Mouse (Mus musculus): ENCODE data around the gene Nsd2.

Gene Nsd2

GRCm38 (mm10) chr5:33819876-33820732 lies at the start of gene Nsd2:
Gene Nsd2, plus strand, starts transcription at chr5:33820725.
- DNase-seq (ENCODE audit: low spot score): peak; percentile 90

GRCm38 (mm10) chr5:33777195-33777594 lies 43.3 kb upstream of the Nsd2 start:
- no peak for DNase-seq (ENCODE audit: low spot score)

- peak; percentile 4 for DNase-seq (ENCODE audit: low spot score)
Observed at GRCm38 (mm10) chr5:33781964-33782344, 38.6 kb upstream of the Nsd2 start.

- DNase-seq (ENCODE audit: low spot score): peak; percentile 94
Observed at GRCm38 (mm10) chr5:33782345-33782998, 38.1 kb upstream of the Nsd2 start, which contains the start of gene Letm1. Gene Letm1, minus strand, starts transcription at chr5:33782817.

GRCm38 (mm10) chr5:33782999-33783390 lies 37.5 kb upstream of the Nsd2 start:
- no peak for DNase-seq (ENCODE audit: low spot score)

- DNase-seq (ENCODE audit: low spot score): no peak
Observed at GRCm38 (mm10) chr5:33791912-33792643, 28.4 kb upstream of the Nsd2 start.

GRCm38 (mm10) chr5:33803337-33803736 lies 17.2 kb upstream of the Nsd2 start:
- DNase-seq (ENCODE audit: low spot score): no peak

- no peak for DNase-seq (ENCODE audit: low spot score)
Observed at GRCm38 (mm10) chr5:33811519-33811918, 9.0 kb upstream of the Nsd2 start.

- no peak for DNase-seq (ENCODE audit: low spot score)
Observed at GRCm38 (mm10) chr5:33816008-33816725, 4.4 kb upstream of the Nsd2 start.

- no peak for DNase-seq (ENCODE audit: low spot score)
Observed at GRCm38 (mm10) chr5:33818104-33818503, 2.4 kb upstream of the Nsd2 start.

- no peak for DNase-seq (ENCODE audit: low spot score)
Observed at GRCm38 (mm10) chr5:33819141-33819875, 1.2 kb upstream of the Nsd2 start.

GRCm38 (mm10) chr5:33820733-33821621 lies 452 bp downstream of the Nsd2 start:
- no peak for DNase-seq (ENCODE audit: low spot score)

- DNase-seq (ENCODE audit: low spot score): no peak
Observed at GRCm38 (mm10) chr5:33821901-33822427, 1.4 kb downstream of the Nsd2 start.

GRCm38 (mm10) chr5:33822456-33822855 lies 1.9 kb downstream of the Nsd2 start:
- DNase-seq (ENCODE audit: low spot score): no peak

GRCm38 (mm10) chr5:33826001-33826400 lies 5.5 kb downstream of the Nsd2 start:
- no peak for DNase-seq (ENCODE audit: low spot score)

- DNase-seq (ENCODE audit: low spot score): no peak
Observed at GRCm38 (mm10) chr5:33828107-33828506, 7.6 kb downstream of the Nsd2 start.

GRCm38 (mm10) chr5:33829958-33830357 lies 9.4 kb downstream of the Nsd2 start:
- DNase-seq (ENCODE audit: low spot score): no peak

- no peak for DNase-seq (ENCODE audit: low spot score)
Observed at GRCm38 (mm10) chr5:33830832-33831231, 10.3 kb downstream of the Nsd2 start.

GRCm38 (mm10) chr5:33841331-33841730 lies 20.8 kb downstream of the Nsd2 start:
- no peak for DNase-seq (ENCODE audit: low spot score)

GRCm38 (mm10) chr5:33842549-33842948 lies 22.0 kb downstream of the Nsd2 start:
- no peak for DNase-seq (ENCODE audit: low spot score)
